Mouse (Mus musculus): ENCODE measurements around the gene Serpina3f. TPM values are rescaled to one million over a fixed set of nuclear protein-coding genes. Genes with fewer than 3 reads are reported as not detected.
"Not testable (repeated sequence)": the region's sequence is repeated elsewhere in the genome, so short reads cannot be mapped to it uniquely, and the experiment has no call there.

Serpina3f gene
- polyA plus RNA-seq, 1 experiment: 0.70 TPM

GRCm38 (mm10) chr12:104224598-104225300 is 10.4 kb downstream of the Serpina3f start:
- no peak overlapping the region for H3K27ac ChIP-seq (ENCODE audit: insufficient read depth, low read depth, low read length)
- H3K4me1 ChIP-seq (ENCODE audit: control insufficient read depth, insufficient read depth, low read length): no peaks in the 10 kb centered on the region
- TF ChIP-seq CTCF (conservative IDR thresholded peaks at IDR 0.05; ENCODE audit: insufficient read depth, insufficient read length, low read depth, low read length): no peak
- no peak for TF ChIP-seq POLR2A (IDR thresholded peaks at IDR 0.05; ENCODE audit: low read depth, low read length)
- 65% methylated on average over 7 of the region's 7 CpGs for WGBS
- no peaks in the 10 kb centered on the region for H3K27me3 ChIP-seq (replicated peaks; ENCODE audit: control insufficient read depth, insufficient read depth, low read length)
- DNase-seq: peak; percentile 10
- H3K36me3 ChIP-seq (ENCODE audit: control insufficient read depth, insufficient read depth, low read length): no peaks in the 10 kb centered on the region
- no peak overlapping the region for H3K4me3 ChIP-seq (ENCODE audit: insufficient read depth, low read depth, low read length)

- 58% methylated on average over 2 of the region's 2 CpGs for WGBS
- DNase-seq: no peak
- no peaks in the 10 kb centered on the region for H3K36me3 ChIP-seq (ENCODE audit: control insufficient read depth, insufficient read depth, low read length)
- H3K27me3 ChIP-seq (replicated peaks; ENCODE audit: control insufficient read depth, insufficient read depth, low read length): no peaks in the 10 kb centered on the region
- H3K27ac ChIP-seq (ENCODE audit: insufficient read depth, low read depth, low read length): no peak overlapping the region
- no peaks in the 10 kb centered on the region for H3K4me1 ChIP-seq (ENCODE audit: control insufficient read depth, insufficient read depth, low read length)
- TF ChIP-seq CTCF (conservative IDR thresholded peaks at IDR 0.05; ENCODE audit: insufficient read depth, insufficient read length, low read depth, low read length): no peak
- TF ChIP-seq POLR2A (IDR thresholded peaks at IDR 0.05; ENCODE audit: low read depth, low read length): no peak
- H3K4me3 ChIP-seq (ENCODE audit: insufficient read depth, low read depth, low read length): no peak overlapping the region
Measured at GRCm38 (mm10) chr12:104230762-104231161, 16.4 kb downstream of the Serpina3f start.

- Histone ChIP-seq H3K27me3 (replicated peaks; ENCODE audit: control insufficient read depth, insufficient read depth, low read length) (no peaks in the 10 kb centered on the region), H3K4me3 (ENCODE audit: insufficient read depth, low read depth, low read length) (no peak within 1 kb of the TSS), H3K27ac (ENCODE audit: insufficient read depth, low read depth, low read length) (no peak within 1 kb of the TSS), H3K36me3 (ENCODE audit: control insufficient read depth, insufficient read depth, low read length) (no peaks in the 10 kb centered on the region), H3K4me1 (ENCODE audit: control insufficient read depth, insufficient read depth, low read length) (no peaks in the 10 kb centered on the region)
- TF ChIP-seq CTCF (conservative IDR thresholded peaks at IDR 0.05; ENCODE audit: insufficient read depth, insufficient read length, low read depth, low read length): no peak
- no peak for TF ChIP-seq POLR2A (IDR thresholded peaks at IDR 0.05; ENCODE audit: low read depth, low read length)
- WGBS: 22% methylated on average over 5 of the region's 5 CpGs
- no peak for DNase-seq
Measured at GRCm38 (mm10) chr12:104235915-104236314, 21.6 kb downstream of the Serpina3f start, which contains the start of gene Serpina3g. Gene Serpina3g (plus strand): TSS chr12:104236245.

GRCm38 (mm10) chr12:104238048-104238447 is 23.7 kb downstream of the Serpina3f start:
- not testable (repeated sequence) for H3K27me3 ChIP-seq (replicated peaks; ENCODE audit: control insufficient read depth, insufficient read depth, low read length); H3K4me1 ChIP-seq (ENCODE audit: control insufficient read depth, insufficient read depth, low read length)
- WGBS: 88% methylated on average over 1 of the region's 1 CpGs

GRCm38 (mm10) chr12:104243307-104243706 is 29.0 kb downstream of the Serpina3f start:
- DNase-seq: no peak
- Histone ChIP-seq H3K36me3 (ENCODE audit: control insufficient read depth, insufficient read depth, low read length) (no peaks in the 10 kb centered on the region), H3K4me3 (ENCODE audit: insufficient read depth, low read depth, low read length) (no peak overlapping the region), H3K4me1 (ENCODE audit: control insufficient read depth, insufficient read depth, low read length) (no peaks in the 10 kb centered on the region), H3K27ac (ENCODE audit: insufficient read depth, low read depth, low read length) (no peak overlapping the region), H3K27me3 (replicated peaks; ENCODE audit: control insufficient read depth, insufficient read depth, low read length) (no peaks in the 10 kb centered on the region)
- TF ChIP-seq CTCF (conservative IDR thresholded peaks at IDR 0.05; ENCODE audit: insufficient read depth, insufficient read length, low read depth, low read length) (no peak), POLR2A (IDR thresholded peaks at IDR 0.05; ENCODE audit: low read depth, low read length) (no peak)

More at GRCm38 (mm10) chr12:104238048-104238447, 23.7 kb downstream of the Serpina3f start:
- not testable (repeated sequence) for H3K27ac ChIP-seq (ENCODE audit: insufficient read depth, low read depth, low read length); H3K36me3 ChIP-seq (ENCODE audit: control insufficient read depth, insufficient read depth, low read length); H3K4me3 ChIP-seq (ENCODE audit: insufficient read depth, low read depth, low read length); DNase-seq

GRCm38 (mm10) chr12:104245092-104245491 is 30.7 kb downstream of the Serpina3f start:
- Histone ChIP-seq H3K4me1 (ENCODE audit: control insufficient read depth, insufficient read depth, low read length) (no peaks in the 10 kb centered on the region), H3K27me3 (replicated peaks; ENCODE audit: control insufficient read depth, insufficient read depth, low read length) (no peaks in the 10 kb centered on the region), H3K36me3 (ENCODE audit: control insufficient read depth, insufficient read depth, low read length) (no peaks in the 10 kb centered on the region), H3K4me3 (ENCODE audit: insufficient read depth, low read depth, low read length) (no peak overlapping the region), H3K27ac (ENCODE audit: insufficient read depth, low read depth, low read length) (no peak overlapping the region)
- no peak for DNase-seq
- 64% methylated on average over 1 of the region's 1 CpGs for WGBS
- TF ChIP-seq POLR2A (IDR thresholded peaks at IDR 0.05; ENCODE audit: low read depth, low read length) (no peak), CTCF (conservative IDR thresholded peaks at IDR 0.05; ENCODE audit: insufficient read depth, insufficient read length, low read depth, low read length) (peak; percentile 51; the same call in 1 of the 2 replicates)

GRCm38 (mm10) chr12:104245595-104245994 is 31.3 kb downstream of the Serpina3f start:
- DNase-seq: no peak
- Histone ChIP-seq H3K27me3 (replicated peaks; ENCODE audit: control insufficient read depth, insufficient read depth, low read length) (no peaks in the 10 kb centered on the region), H3K4me3 (ENCODE audit: insufficient read depth, low read depth, low read length) (no peak overlapping the region), H3K36me3 (ENCODE audit: control insufficient read depth, insufficient read depth, low read length) (no peaks in the 10 kb centered on the region), H3K27ac (ENCODE audit: insufficient read depth, low read depth, low read length) (no peak overlapping the region), H3K4me1 (ENCODE audit: control insufficient read depth, insufficient read depth, low read length) (no peaks in the 10 kb centered on the region)
- WGBS: 66% methylated on average over 3 of the region's 3 CpGs
- TF ChIP-seq CTCF (conservative IDR thresholded peaks at IDR 0.05; ENCODE audit: insufficient read depth, insufficient read length, low read depth, low read length) (no peak), POLR2A (IDR thresholded peaks at IDR 0.05; ENCODE audit: low read depth, low read length) (no peak)

Data from kidney, adult 2 months (tissue).